Comparison of ENCODE assay signal across 8 mouse cellular contexts in genomic region chr2:109979209-109979608, GRCm38 (mm10). TPM values are rescaled to one million over a fixed set of nuclear protein-coding genes. Genes with fewer than 3 reads are reported as not detected.
DNase-seq lines count a peak whose midpoint lies in the region.
"Had no signal": no experiment of that assay in that cellular context is flagged by ENCODE, and none has a peak within 500 bp of the region (broad histone marks: within the 10 kb centered on the region; RNA-seq: fewer than 3 reads in every experiment).

No protein-coding gene starts in this region.

- peak; percentile 90 for DNase-seq in heart, adult 11 months
- no peak for DNase-seq in heart, adult 8-10 months (ENCODE audit: low spot score)
- DNase-seq in testis, postnatal 10 days (ENCODE audit: low spot score) = peak; percentile 55
- no peak for DNase-seq in testis, postnatal 14 days (ENCODE audit: low spot score)
- peak; percentile 66 to 67 for DNase-seq in heart, postnatal 10 days
- DNase-seq in frontal cortex, postnatal 36 days (ENCODE audit: low spot score in 2 of 2) = no peak
- DNase-seq in right cerebral cortex, postnatal 25 days = no peak
- DNase-seq: lung, postnatal 4 days had no signal

- intact Hi-C loops in heart, postnatal 10 days (cut with DNase I) = no loop called here

RNA-seq across cellular contexts. Expression of gene Ccdc34, which starts 38.4 kb away (rescaled TPM):
- total RNA-seq in heart, adult 8-10 months (2022) = 1 to 10 TPM; 3.9 to 4.8 (median 4.5) TPM
- 10 to 100 TPM; 12.4 to 14.0 TPM for total RNA-seq in heart, postnatal 10 days (2021)

Comparison
In these comparisons a context has a peak if more than half of its experiments do, and no peak if none do; other contexts are left out.
1. DNase-seq: peak in heart, adult 11 months (single experiment), testis, postnatal 10 days (single experiment) and heart, postnatal 10 days (2 of 2); none in heart, adult 8-10 months (single experiment), testis, postnatal 14 days (single experiment), frontal cortex, postnatal 36 days (0 of 2) and right cerebral cortex, postnatal 25 days (single experiment).